Mouse (Mus musculus): ENCODE results near the gene Itprid1. TPM values are rescaled to one million over a fixed set of nuclear protein-coding genes. Genes with fewer than 3 reads are reported as not detected.

The Itprid1 gene
- polyA plus RNA-seq, 1 experiment: not detected

GRCm38 (mm10) chr6:56025533-56025932 is 188.8 kb downstream of the Itprid1 start:
- WGBS: 52% methylated on average over 2 of the region's 2 CpGs
- no peaks in the 10 kb centered on the region for H3K36me3 ChIP-seq (ENCODE audit: control insufficient read depth, insufficient read depth, low read length)
- H3K4me1 ChIP-seq (ENCODE audit: control insufficient read depth, insufficient read depth, low read length): no peaks in the 10 kb centered on the region
- no peak for DNase-seq
- no peak overlapping the region for H3K27ac ChIP-seq (ENCODE audit: insufficient read depth, low read depth, low read length)
- H3K4me3 ChIP-seq (ENCODE audit: insufficient read depth, low read depth, low read length): no peak overlapping the region
- TF ChIP-seq CTCF (conservative IDR thresholded peaks at IDR 0.05; ENCODE audit: insufficient read depth, insufficient read length, low read depth, low read length): 0 out of 2 replicates have a peak, but pooled peaks have one; percentile 20
- TF ChIP-seq POLR2A (IDR thresholded peaks at IDR 0.05; ENCODE audit: low read depth, low read length): no peak
- no peaks in the 10 kb centered on the region for H3K27me3 ChIP-seq (replicated peaks; ENCODE audit: control insufficient read depth, insufficient read depth, low read length)

GRCm38 (mm10) chr6:56027318-56027717 is 190.6 kb downstream of the Itprid1 start:
- Histone ChIP-seq H3K27ac (ENCODE audit: insufficient read depth, low read depth, low read length) (no peak overlapping the region), H3K4me3 (ENCODE audit: insufficient read depth, low read depth, low read length) (no peak overlapping the region), H3K36me3 (ENCODE audit: control insufficient read depth, insufficient read depth, low read length) (no peaks in the 10 kb centered on the region), H3K4me1 (ENCODE audit: control insufficient read depth, insufficient read depth, low read length) (no peaks in the 10 kb centered on the region), H3K27me3 (replicated peaks; ENCODE audit: control insufficient read depth, insufficient read depth, low read length) (no peaks in the 10 kb centered on the region)
- TF ChIP-seq POLR2A (IDR thresholded peaks at IDR 0.05; ENCODE audit: low read depth, low read length) (no peak), CTCF (conservative IDR thresholded peaks at IDR 0.05; ENCODE audit: insufficient read depth, insufficient read length, low read depth, low read length) (no peak)
- no peak for DNase-seq
- 75% methylated on average over 6 of the region's 6 CpGs for WGBS

- Histone ChIP-seq H3K27me3 (replicated peaks; ENCODE audit: control insufficient read depth, insufficient read depth, low read length) (no peaks in the 10 kb centered on the region), H3K4me3 (ENCODE audit: insufficient read depth, low read depth, low read length) (no peak overlapping the region), H3K4me1 (ENCODE audit: control insufficient read depth, insufficient read depth, low read length) (no peaks in the 10 kb centered on the region), H3K27ac (ENCODE audit: insufficient read depth, low read depth, low read length) (no peak overlapping the region), H3K36me3 (ENCODE audit: control insufficient read depth, insufficient read depth, low read length) (no peaks in the 10 kb centered on the region)
- 85% methylated on average over 5 of the region's 5 CpGs for WGBS
- peak; percentile 17 for DNase-seq
- TF ChIP-seq POLR2A (IDR thresholded peaks at IDR 0.05; ENCODE audit: low read depth, low read length): no peak
- TF ChIP-seq CTCF (conservative IDR thresholded peaks at IDR 0.05; ENCODE audit: insufficient read depth, insufficient read length, low read depth, low read length): no peak
Observed at GRCm38 (mm10) chr6:56027966-56028365, 191.3 kb downstream of the Itprid1 start.

Other genes with a start within 250 kb of the Itprid1 start
- not detected in 2 replicates for gene Neurod6, start 155.6 kb upstream of the Itprid1 start, polyA plus RNA-seq (2012; rRNA removed)
- not detected in 2 replicates for gene Ppp1r17, start 180.6 kb downstream of the Itprid1 start, polyA plus RNA-seq (2012; rRNA removed)